Mouse (Mus musculus) cortical plate, adult 2 months (tissue): ENCODE results near the gene 1700061G19Rik.

Source experiments
- CTCF ChIP-seq: fragments of 200-500 bp; IDR thresholded peaks from 2 replicates; pipeline ENCODE4 v1.5.1; 2011; ENCODE audit warnings: mild to moderate bottlenecking, control low read depth, low read length; ENCODE audit not compliant: insufficient read depth; ENCODE audit errors: extremely low read depth
- POLR2A ChIP-seq: fragments of 200-500 bp; IDR thresholded peaks from 2 replicates; pipeline ENCODE4 v1.6.1; 2011; ENCODE audit warnings: mild to moderate bottlenecking, low read length, control low read depth; ENCODE audit not compliant: insufficient read depth; ENCODE audit errors: extremely low read depth

DNA sequence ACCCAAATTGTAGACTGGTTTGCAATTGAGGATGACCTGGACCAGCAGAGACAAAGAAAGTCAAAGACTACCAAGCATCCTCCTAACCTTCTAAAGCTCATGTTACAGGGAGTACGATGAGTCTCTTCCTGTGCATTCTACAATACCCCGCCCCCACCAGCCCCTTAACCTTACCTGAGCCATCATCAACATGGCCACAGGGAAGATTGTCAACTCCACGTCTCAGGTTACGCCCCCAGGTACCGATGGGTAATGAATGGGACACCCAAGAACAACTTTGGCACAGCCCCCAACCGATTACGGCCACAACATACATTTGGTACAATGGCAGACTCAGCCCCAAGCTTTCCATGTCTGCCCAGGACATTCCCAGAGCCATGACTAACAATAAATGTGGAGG lies 34.8 kb upstream of the 1700061G19Rik start:
- TF ChIP-seq CTCF (no peak), POLR2A (no peak)
